Mouse (Mus musculus) right cerebral cortex, postnatal 10 days (tissue): Measurements from ENCODE around the gene Hist2h2be.
"Not testable (repeated sequence)": the region's sequence is repeated elsewhere in the genome, so short reads cannot be mapped to it uniquely, and the experiment has no call there.

Source experiments
- DNase-seq, 2 experiments: peaks; one replicate each; pipeline ENCODE4 v3.0.0; 2021; ENCODE audit warnings: low spot score in 2 of 2

The Hist2h2be gene

DNA sequence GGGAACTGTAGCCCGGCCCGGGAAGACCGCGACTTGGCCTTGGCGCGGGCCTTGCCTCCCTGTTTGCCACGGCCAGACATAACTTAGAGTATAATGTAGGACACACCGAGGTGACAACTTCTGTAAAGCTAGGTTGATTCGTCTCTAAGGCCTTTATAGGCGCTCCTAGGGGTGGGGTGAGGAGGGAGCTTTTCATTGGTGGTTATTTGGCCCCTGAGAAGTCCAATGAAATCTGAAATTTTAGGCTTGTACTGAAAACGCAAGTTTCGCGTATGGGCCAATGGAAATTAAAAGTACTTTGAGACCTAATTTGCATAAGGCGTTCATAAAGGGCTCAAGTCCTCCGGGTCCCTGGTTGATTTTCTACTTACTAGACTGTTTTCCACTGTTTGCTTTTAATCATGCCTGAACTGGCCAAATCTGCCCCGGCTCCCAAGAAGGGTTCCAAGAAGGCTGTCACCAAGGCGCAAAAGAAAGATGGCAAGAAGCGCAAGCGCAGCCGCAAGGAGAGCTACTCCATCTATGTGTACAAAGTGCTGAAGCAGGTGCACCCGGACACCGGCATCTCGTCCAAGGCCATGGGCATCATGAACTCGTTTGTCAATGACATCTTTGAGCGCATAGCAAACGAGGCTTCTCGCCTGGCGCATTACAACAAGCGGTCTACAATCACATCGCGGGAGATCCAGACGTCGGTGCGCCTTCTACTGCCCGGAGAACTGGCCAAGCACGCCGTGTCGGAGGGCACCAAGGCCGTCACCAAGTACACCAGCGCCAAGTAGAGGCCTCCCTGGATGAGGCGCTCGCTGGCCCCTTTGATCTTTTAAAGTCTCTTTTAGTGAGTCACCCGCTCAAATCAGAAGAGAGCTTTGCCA is at the start of gene Hist2h2be, which contains the start of gene Hist2h2ac:
TSS of gene Hist2h2be (plus strand) at position 355 of the 875 bp plus-strand sequence.
TSS of gene Hist2h2ac (minus strand) at position 116 of the 875 bp plus-strand sequence.
- DNase-seq: peak; percentile 85 to 92

DNA sequence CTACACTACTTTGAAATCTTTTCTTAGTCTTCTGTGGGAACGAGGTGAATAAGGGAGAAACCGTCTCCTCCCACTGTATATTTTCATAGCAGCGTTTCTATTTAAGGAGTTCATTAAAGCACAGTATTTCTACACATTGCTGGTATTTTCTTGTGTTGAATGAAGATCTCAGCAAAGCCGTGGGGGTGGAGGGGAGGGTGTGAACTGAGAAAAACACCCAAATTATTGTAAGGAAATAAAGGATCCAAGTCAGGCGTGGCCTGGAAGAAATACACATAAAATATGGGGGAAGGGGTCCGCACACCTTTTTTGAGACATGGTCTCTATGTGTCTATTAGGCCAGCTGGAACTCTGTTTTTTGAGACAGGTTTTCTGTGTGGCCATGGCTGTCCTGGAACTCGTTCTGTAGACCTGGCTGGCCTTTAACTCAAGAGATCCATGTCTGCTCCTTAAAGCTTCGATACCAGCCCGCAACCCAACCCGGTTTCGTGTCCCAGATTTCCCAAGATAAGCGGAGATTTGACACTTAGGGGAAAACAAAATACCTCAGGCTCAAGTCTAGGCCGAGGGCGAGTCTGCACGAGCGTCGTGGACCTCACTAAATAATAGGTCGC is 49.2 kb upstream of the Hist2h2be start:
- DNase-seq: no peak

DNA sequence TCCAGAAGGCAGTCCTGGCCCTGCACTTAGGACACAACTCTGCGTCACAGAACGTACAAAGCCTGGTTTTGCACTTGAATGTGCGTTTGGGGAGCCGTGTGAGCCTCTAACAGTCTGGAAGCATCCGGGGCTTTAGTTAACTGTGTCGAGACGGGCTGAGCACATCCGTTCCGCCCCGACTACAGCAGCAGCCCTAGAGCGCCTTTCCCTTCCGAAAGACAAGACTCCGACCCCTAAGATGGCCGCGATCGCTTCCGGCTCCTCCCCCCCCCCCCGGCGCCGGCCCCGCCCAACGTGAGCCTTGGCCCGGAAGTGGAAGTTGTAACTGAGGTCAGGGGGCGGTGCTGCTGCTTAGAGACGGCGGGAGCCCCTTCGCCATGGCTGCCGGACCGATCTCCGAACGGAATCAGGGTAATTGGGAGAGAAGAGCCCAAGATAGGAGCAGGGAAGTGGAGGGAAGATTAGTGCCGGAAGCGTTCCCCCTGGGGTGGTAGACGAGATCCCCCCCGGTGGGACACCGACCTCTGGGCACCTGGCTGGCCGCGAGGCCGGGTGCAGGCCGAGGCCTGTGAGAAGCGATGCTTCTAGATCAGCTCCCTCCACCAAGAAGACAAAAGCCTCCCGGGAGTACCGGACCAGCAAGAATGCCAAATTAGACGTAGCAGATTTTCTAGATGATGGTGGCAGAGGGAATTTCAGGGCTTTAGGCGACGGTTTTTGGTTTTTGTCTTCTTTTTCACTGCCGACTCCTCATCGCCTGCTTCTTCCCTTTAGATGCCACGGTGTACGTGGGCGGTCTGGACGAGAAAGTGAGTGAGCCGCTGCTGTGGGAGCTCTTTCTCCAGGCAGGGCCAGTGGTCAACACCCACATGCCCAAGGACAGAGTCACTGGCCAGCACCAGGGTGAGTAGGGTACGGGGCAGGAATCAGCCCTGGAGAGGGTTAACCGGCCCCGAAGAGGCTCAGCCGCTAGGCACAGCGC is 48.4 kb upstream of the Hist2h2be start, which contains the start of gene Sf3b4:
TSS of gene Sf3b4 (plus strand) at position 136 of the 982 bp plus-strand sequence.
- peak; percentile 89 to 93 for DNase-seq

DNA sequence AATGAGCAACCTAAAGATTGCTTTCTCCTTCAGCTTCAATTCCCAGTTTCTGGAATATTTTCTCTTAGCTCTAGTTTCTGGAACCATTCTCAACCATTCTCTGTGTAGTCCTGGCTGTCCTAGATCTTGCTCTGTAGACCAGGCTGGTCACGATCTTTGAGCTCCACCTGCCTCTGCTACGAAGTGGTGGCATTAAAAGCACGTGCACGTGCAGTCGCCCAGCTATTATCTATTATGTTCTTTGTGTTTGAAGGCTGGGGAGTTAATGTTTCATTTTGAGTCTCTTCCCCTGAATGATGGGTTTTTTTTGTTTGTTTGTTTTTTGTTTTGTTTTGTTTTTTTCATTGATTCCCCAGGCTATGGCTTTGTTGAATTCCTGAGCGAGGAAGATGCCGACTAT is 47.7 kb upstream of the Hist2h2be start:
- DNase-seq: no peak

DNA sequence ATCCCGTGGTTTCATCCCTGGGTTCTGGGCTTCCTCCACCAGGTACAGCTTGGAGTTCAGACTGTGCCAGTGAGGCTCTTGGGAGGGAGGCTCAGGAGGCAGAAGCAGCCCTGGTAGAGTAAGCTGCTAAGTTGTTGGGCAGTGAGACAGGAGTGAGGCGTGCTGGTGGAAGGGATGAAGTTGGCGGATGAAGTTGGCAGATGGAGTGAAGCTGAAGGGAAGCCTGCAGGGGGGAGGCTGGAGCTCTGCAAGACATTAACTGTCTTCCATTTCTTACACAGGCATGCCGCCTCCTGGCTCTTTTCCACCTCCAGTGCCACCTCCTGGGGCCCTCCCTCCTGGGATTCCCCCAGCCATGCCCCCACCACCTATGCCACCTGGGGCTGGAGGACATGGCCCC is 46.9 kb upstream of the Hist2h2be start:
- DNase-seq: not testable (repeated sequence)

DNA sequence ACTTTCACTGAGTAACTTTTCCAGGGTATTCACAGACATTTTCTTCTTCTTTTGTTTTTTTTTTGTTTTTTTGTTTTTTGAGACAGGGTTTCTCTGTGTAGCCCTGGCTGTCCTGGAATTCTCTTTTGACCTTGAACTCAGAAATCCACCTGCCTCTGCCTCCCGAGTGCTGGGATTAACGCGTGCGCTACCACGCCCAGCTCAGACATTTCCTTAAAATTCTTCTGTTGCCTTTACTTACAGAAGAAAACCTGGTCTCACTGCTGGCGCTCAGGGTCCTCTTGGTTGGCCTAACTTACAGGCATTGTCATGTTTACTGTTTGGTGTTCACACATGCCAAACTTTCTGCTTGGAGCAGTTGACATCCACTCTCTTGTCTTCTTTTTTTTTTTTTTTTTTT is 45.7 kb upstream of the Hist2h2be start:
- DNase-seq: no peak

DNA sequence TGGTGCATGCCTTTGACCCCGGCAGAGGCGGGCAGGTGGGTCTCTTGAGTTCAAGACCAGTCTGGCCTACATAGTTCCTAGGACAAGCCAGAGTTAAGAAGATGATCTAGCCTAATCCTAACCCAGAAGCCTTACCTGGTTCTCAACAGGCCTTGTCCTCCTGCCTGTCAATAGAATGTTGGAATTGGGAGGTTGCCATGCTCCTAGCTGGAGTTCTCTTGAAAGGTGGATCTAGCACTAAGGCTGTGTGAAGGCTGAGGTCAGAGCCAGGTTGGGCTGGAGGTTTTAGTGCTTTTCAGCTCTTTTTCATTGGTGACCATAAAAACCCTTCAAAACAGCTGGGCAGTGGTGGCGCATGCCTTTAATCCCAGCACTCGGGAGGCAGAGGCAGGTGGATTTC is 42.5 kb upstream of the Hist2h2be start:
- DNase-seq: no peak

DNA sequence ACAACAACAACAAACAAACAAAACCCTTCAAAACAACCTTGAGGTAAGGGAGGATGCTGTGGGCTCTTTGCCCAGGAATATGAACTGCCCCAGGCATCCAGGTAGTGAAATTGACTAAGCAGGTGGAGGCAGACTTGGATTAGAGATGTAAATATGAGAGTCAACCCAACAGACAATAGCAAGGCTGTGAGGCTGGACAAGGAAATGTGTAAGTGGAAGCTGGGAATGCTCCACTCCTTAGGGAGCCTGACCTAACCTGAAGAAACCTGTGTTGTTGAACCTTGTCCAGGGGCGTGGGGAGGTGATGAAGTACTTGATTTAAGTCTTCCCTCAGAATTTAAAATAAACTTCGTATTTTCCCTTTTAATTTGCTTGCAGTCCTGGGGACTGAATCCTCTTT is 42.0 kb upstream of the Hist2h2be start:
- no peak for DNase-seq

DNA sequence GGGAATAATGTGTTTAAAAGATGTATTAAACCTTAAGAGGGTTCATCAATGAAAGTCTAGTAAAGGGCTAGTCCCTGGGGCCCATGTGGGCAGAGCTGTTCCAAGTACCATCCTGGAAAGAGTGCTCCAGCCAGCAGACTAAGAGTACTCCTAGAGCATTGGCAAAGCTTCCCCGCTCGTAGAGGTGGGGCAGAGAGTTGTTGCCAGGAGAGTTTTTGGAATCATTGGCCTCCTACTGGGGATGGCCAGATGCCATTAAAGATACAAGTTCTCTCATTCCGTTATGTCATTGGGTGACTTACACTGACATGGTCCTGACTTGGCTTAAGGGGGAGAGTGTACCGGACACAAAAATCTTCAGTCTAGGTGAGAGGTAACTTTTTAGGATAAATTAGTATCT is 41.4 kb upstream of the Hist2h2be start:
- no peak for DNase-seq

DNA sequence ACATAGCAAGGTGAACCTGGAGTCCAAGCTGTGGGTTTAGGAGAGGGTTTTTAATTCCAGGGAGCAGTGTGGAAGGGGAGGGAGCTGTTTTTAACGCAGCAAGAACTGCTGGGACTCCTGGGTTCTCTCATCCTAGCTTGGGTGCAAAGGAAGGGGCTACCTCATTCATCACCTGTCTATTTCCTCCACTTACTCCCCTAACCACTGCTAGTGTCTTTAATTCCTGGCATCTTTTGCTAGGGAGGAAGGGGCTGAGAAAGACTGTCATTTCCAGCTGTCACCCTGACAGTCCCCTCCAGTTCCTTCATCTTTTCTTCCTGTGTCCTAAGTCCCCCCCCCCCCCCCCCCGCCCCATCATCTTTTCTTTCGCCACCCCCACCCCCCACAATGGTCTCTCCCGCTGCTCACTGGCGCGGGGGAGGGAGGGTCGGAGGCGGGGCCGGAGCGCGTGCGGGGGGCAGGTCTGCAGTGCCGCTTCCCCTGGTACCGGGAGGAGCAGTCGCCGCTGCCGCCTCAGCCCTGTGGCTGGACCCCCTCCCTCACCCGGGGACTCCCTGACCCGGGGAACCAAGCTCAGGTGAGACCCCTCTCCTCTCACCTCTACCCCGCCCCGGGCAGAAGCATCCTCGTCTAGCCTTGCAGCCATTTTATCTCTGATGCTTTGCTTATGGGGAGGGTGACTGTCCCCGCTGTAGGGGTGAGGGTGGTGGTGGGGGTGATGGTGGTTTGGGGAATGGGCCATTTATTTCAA is 40.0 kb upstream of the Hist2h2be start, which contains the start of gene Sv2a:
TSS of gene Sv2a (plus strand) at position 425 of the 751 bp plus-strand sequence.
- peak; percentile 86 for DNase-seq

DNA sequence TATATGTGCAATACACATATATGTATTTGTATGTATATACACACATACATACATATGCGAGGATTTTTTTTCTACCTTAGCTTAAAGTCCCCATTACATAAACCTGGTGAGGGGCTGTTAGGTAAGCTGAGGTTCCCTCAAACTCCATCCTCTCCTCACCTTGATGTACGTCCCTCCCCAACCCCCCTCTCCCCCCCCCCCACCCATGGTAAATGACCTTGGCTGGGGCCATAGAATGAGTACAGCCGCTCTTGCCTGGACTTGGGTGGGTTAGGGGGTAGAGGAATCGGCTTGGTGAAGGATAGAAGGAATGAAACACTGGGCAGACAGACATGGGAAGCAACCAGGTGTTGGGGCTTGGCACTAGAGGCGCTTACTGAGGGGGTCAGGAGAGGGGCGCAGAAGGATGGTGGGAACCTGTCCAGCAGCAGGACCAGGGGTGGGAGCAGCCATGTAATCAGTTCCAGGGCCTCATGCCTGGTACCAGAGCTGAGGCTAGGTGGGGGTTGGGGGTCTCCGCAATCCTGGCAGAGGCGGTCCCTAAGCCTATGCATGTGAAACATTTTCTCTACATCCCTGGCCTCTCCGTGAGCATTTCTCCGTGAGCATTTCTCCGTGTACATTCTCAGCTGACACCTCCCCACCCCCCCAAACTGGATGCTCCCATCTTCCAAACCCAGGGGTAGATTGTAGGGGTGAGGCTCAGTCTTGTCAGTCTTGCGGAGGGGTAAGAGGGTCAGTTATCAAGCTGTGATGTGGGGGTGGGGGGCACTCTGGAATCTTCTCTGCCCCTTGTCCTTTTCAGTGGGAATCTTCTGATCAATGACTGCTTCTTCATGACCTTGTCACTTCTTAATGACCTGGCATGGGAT is 39.2 kb upstream of the Hist2h2be start:
- peak; percentile 63 to 77 for DNase-seq

DNA sequence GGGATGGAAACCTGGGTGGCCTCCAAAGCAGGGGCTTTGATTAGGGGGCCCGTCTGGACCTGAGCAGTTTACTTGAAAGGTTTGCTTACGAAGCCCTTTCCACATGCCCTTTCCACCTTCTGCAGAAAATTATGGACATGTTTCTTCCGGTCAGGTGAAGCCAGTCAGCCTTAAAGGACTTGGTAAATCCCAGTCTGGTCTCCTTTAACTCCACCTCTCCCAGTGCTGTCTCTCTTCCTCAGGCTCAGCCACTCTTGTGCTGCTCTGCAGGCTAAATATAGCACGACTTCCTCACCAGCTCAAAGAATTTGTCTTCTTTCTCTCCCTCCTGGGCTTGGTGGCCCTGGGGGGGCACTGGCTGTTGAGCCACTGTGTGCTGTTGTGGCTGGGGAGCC is 38.5 kb upstream of the Hist2h2be start:
- peak; percentile 59 to 70 for DNase-seq

DNA sequence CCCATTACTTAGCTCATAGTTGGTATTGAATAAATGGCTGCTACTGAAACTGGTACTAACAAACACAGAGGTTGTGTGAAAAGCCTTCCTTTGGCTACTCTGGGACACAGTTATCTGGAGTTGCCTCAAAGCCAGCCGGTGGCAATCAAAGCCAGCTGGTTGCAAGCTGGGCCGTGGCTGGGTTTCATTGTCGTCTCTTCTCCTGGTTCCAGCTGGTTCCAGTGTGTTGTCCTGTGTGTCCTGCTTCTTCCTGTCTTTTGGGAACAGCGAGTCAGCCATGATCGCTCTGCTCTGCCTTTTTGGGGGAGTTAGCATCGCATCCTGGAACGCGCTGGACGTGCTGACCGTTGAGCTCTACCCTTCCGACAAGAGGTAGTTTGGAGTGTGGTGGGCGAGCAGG is 27.9 kb upstream of the Hist2h2be start:
- DNase-seq: no peak

DNA sequence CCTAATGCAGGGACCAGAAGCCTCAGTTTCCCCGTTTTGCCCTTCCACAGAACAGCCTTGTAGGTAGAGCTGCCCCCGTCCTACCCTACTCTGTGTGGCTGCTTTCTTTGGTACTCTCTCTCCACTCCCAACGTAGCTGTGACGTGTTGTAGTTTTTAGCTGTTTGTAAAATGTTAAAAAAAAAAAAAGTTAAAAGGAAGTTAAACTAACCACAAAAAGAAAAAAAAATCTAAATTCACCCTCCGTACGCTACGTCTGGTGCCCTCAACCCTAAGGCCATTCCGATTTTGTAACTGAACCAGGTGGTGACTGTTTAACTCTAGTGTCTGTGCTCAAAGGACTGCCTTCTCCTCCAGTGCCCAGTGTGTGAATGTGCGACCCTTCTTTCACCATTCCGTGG is 26.0 kb upstream of the Hist2h2be start:
- no peak for DNase-seq

DNA sequence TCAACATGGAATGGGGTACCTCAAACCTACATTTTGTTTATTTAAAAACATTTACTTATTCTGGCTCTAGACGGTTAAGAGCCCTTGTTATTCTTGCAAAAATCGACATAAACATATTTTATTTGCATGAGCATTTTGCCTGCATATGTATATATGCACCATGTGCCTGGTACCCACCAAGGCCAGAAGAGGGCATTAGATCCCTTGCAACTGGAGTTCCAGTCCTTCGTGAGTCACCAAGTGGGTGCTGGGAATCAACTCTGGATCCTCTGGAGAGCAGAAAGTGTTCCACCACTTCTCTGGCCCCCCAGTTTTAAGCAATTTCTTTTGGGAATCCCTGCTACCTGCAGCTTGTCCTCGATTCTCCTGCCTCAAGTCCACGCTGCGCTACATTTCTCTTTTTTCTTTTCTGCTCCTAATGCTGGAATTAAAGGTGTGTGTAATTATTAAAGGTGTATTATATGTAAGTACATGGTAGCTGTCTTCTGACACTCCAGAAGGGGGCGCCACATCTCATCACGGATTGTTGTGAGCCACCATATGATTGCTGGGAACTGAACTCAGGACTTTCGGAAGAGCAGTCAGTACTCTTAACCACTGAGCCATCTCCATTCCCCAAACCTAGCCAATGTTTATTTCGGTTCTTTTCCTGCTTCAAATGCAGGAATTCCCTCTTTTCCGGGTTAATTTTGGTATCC is 25.2 kb upstream of the Hist2h2be start:
- no peak for DNase-seq

DNA sequence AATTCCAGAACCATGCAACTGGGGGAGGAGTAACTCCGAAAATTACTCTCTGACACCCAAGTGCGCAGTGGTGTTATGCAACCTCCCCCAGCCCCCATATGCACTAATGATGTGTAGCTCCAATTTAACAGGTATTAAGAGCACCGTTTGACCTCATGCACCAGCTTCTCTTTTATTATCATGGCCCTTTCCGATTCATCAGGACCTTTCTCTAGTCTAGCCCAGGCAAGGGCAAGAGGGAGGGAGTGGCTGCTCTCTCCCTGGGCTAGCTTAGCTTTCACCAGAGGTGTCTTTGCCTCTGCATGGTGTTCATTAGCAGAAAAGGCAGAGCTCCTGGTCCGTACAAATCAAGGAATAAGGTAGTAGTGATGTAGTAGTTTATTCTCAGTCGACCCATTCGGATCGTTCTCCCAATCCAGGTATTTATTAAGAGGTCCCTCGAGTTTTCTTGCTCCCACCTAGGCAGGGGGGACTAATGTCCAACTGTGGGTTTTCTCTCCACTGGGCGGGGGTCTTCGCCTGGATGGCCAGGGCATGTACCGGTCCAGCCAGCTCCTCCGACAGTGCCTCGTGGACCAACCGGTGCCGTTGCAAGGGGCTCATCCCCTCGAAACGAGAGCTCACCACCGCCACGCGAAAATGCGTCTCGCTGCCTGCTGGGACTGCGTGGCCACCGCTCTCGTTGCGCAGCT is 24.3 kb upstream of the Hist2h2be start:
- DNase-seq: no peak

DNA sequence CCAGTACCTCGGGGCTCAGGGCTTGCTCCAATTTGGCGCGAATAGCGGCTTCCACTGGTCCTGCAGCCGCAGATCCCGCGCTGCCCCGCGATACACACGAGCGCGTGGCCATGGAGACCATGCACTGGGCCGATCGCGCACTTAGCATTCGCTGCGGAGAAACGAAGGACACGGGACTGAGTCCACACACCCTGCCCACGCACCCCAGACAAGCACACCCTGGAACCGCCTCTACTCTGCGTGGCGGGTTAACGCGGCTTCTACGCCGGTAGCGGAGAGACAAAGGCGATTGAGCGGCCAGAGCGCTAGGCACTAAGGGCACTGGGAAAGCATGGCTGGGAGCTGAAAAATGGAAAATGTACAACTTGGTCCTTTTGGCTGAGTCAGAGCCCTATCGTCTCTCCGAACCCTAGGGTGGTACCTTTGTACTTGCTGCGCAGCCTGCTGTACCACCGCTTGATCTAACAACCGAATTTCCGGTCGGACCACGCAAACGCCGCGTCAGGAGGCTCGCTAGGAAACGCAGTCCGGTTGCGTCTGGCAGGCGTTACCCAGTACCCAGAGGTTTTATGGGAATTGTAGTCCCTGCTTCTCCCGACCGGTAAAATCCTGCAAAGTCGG is 23.7 kb upstream of the Hist2h2be start:
- DNase-seq: peak; percentile 95 to 96

DNA sequence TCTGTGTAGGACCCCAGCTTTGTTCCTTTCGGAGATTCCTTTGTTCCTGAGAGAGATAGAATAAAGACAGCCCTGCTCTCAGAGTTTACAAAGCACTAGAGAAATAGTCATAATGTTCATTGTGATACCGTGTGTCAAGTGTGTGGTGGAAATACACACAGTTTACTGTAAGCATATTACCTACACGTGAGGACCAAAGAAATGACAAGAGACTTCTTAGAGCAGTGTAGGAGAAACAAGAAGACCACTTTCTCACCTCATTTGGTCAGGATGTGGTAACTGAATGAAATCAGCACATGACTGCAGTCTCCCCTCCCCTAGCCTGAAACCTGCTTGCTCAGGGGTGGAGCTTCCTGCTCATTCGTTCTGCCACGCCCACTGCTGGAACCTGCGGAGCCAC is 22.7 kb upstream of the Hist2h2be start:
- DNase-seq: no peak
